8 mouse cellular contexts compared by ENCODE assay signal in genomic region chrX:35813206-35813605, GRCm38 (mm10).
DNase-seq lines count a peak whose midpoint lies in the region; ATAC-seq and TF ChIP-seq lines count a peak whose summit lies in the region.

No protein-coding gene starts in this region.

- no peak overlapping the region for H3K4me3 ChIP-seq in layer of hippocampus, adult 2 months
- H3K4me3 ChIP-seq in neural tube, embryonic 11.5 days (ENCODE audit: low read depth, low read length) = no peak overlapping the region

- no peak overlapping the region for H3K27ac ChIP-seq in layer of hippocampus, adult 2 months
- H3K27ac ChIP-seq in neural tube, embryonic 11.5 days (ENCODE audit: low read depth, low read length) = no peak overlapping the region

- peak; percentile 84 for ATAC-seq in frontal cortex, adult (ENCODE audit: low TSS enrichment)
- ATAC-seq in neural tube, embryonic 11.5 days (ENCODE audit: insufficient read depth, low FRiP score, low TSS enrichment) = no peak

- peak; percentile 62 for TF ChIP-seq CTCF in layer of hippocampus, adult 2 months (conservative IDR thresholded peaks at IDR 0.05)

- WGBS in neural tube, embryonic 11.5 days = 65% methylated on average over 2 of the region's 2 CpGs

- DNase-seq in frontal cortex, postnatal 10 days (ENCODE audit: low spot score in 2 of 2) = no peak
- peak; percentile 6 for DNase-seq in ovary, postnatal 36 days (ENCODE audit: low spot score)
- no peak for DNase-seq in ovary, postnatal 10 days (ENCODE audit: low spot score)
- DNase-seq in cerebellum, adult 8-10 months = peak; percentile 5
- DNase-seq in layer of hippocampus, adult 2 months (ENCODE audit: low spot score in 2 of 2) = peak in 1 of 2 experiments; percentile 2
- peak; percentile 14 for DNase-seq in neural tube, embryonic 11.5 days (ENCODE audit: low spot score)
- no peak for DNase-seq in MN1 (ENCODE audit: low spot score)

- no peaks in the 10 kb centered on the region for H3K27me3 ChIP-seq in neural tube, embryonic 11.5 days (ENCODE audit: control insufficient read depth, insufficient read depth, low read length)

- no peak overlapping the region for H3K9ac ChIP-seq in neural tube, embryonic 11.5 days (ENCODE audit: low read length)

- no peaks in the 10 kb centered on the region for H3K36me3 ChIP-seq in neural tube, embryonic 11.5 days (ENCODE audit: control insufficient read depth, insufficient read depth, low read length)

- no peaks in the 10 kb centered on the region for H3K9me3 ChIP-seq in neural tube, embryonic 11.5 days (ENCODE audit: control insufficient read depth, low read length)

- no peaks in the 10 kb centered on the region for H3K4me1 ChIP-seq in neural tube, embryonic 11.5 days (ENCODE audit: control insufficient read depth, insufficient read depth, low read length)

- no peak overlapping the region for H3K4me2 ChIP-seq in neural tube, embryonic 11.5 days (ENCODE audit: low read depth)

Comparison
In these comparisons a context has a peak if more than half of its experiments do, and no peak if none do; other contexts are left out.
1. DNase-seq: peak in ovary, postnatal 36 days (single experiment), cerebellum, adult 8-10 months (single experiment) and neural tube, embryonic 11.5 days (single experiment); none in frontal cortex, postnatal 10 days (0 of 2), ovary, postnatal 10 days (single experiment) and MN1 (single experiment).